Mouse (Mus musculus) thymus, postnatal 36 days (tissue): Measurements from ENCODE around the gene Tle2.

ENCODE experiments used
- DNase-seq, 2 experiments: peaks; one replicate each; pipeline ENCODE4 v3.0.0; 2022; ENCODE audit warnings: mixed read lengths in 2 of 2

Gene Tle2

DNA sequence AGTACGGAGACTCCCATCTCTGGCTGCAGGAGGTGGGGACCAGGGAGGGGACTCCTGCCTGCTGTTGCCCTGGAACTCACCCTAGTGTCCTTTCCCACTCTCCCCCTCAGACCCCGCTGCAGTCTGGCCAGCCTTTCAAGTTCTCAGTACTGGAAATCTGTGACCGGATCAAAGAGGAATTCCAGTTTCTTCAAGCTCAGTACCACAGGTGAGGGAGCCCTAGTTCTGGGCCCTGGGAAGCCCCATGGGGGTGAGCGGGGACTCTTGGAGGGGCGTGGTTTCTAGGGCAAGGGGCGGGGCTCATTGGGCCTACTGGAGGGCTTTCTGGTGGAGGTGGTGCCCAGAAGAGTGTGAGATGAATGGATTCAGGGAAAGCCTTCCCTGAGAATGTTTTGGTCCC lies 1.3 kb downstream of the Tle2 start:
- peak; percentile 56 to 64 for DNase-seq

DNA sequence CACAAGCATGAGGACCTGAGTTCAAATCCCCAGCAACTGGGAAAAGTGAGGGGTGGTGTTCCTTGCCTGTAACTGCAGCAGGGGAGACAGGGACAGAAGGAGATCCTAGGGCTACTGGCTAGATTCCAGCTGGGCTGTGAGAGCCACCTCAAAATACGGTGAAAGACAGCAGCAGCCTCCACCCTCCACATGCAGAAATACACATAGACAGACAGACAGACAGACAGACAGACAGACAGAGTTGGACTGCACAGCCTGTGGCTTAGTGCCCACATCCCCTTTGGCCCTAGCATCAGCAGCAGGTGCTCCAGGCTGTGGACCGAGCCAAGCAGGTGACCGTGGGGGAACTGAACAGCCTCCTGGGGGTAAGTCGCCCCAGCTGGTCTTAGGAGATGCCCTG lies 5.6 kb downstream of the Tle2 start:
- DNase-seq = no peak

DNA sequence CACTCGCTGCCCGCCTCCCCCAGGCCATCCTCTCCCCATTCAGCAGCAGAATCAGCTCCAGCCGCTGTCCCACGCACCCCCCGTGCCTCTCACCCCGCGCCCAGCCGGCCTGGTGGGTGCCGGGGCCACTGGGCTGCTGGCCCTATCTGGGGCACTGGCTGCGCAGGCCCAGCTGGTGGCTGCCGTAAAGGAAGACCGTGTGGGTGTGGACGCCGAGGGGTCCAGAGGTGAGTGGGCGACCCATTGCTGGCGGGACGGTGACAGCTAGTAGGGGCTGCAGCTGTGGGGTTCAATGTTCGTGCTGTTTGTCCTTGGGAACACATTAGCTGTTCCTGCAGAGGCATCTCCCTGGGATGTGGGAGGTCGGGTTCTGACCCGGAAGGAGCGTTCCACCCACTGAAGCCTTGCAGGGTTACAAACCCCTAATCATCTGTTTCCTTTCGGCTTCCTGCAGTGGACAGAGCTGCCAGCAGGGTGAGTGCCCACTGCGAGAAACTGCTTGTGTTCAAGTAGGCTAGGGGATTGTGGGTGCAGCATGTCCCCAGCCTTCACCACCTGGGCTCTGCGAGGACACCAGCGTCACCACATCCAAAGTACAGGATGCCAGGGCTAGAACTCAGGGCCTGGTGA lies 6.2 kb downstream of the Tle2 start:
- DNase-seq = peak in 1 of 2 experiments; percentile 19

DNA sequence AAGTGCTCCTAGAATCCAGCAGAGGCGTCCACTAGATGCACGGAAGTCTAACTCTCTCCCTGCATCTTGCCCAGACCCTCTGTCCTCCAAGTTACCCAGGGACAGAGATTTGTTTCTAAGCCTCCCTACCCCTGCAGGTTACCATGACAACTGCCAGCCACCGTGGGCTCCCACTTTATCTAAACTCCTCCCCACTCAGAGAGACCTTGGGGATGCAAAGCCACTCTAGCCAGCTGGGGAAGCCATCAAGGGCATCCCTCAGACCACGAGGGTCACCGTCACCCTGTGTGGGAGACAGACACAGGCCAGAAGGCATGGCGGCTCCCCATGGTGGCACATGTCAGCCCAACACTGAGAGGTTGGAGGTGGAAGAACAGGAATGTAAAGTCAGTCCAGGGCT lies 9.0 kb downstream of the Tle2 start:
- DNase-seq = peak in 1 of 2 experiments; percentile 4

DNA sequence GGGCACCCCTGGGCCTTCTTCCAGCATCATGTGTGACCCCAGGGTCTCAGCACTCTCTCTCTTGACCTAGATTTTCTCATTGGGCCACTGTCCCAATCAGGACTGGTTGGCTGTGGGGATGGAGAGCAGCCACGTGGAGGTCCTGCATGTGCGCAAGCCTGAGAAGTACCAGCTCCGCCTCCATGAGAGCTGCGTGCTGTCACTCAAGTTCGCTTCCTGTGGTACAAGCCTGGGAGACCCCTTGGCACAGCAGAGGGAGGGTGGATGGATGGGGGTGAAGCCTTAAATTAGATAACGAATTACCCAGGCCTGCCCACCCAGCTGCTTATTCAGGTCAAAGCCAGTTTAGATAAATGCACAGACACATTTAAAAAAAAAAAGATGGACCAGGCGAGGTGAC lies 14.4 kb downstream of the Tle2 start:
- no peak for DNase-seq

DNA sequence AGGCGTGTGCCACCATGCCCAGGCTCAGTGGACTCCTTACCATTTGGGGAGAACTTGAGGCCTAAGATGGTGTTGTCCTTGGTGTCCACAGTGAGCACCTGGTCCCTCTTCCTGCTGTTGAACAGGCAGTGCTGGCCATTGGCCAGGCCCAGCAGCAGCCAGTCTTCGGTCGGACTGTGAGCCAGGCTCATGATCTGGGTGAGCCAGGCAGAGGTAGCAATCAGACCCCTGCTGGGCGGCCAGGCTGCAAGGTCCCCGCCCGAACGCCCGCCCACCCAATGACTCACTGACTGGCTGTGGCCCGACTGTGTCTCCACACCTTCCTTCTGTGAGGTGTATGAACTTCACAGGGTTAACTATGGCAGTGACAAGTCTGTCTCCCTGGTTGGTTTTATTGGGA lies 17.5 kb downstream of the Tle2 start:
- DNase-seq = no peak

DNA sequence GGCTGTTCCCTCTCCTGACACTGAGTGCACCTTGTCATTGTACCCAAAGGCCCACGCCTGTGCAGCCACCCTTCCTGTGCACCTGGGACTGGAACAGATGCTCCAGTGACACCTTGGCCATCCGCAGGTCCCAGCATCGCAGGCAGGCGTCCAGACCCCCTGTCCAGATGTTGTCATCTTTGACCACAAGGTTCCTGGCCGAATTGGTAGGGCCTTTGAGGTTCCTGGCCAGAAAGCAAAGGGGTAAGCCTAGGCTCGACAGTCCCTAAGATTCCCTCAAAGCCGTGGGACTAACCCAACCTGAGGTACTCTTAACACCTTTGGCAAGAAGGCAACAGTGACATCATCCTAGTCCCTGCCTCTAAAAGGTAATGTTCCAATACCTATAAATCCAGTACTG lies 18.3 kb downstream of the Tle2 start:
- DNase-seq = no peak

DNA sequence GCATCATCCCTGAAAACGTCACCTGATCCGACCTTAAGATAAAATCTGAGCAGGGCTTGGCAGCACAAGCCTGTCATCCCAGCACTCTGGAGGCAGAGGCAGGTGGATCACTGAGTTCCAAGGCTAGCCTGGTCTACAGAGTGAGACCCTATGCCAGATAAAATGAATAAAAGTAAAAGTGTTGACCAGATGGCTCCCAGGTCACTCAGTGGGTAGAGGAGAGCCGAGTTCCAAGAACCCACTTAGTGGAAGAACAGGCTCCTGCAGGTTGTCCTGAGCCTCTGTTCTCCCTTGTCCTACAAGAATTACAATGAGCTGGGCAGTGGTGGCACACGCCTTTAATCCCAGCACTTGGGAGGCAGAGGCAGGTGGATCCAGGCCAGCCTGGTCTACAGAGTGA lies 18.9 kb downstream of the Tle2 start:
- DNase-seq = no peak

DNA sequence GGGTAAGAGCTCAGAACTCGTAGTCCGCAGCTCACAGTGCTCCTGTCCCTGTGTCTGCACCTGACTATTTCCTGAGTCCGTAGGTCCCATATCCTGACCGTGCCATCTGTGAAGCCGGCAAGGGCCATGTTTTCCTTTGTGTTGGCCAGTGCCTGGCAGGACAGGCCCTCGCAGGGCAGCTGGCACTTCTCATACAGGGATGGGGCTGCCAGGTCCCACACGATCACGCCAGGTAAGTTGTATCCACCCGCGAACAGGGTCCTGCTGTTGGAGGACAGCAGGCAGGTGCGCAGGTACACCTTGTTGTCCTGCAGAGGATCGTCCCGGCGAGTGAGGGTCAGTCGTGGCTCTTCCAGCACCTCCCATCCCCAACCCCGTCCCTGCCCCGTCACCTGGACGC lies 19.6 kb downstream of the Tle2 start:
- no peak for DNase-seq

DNA sequence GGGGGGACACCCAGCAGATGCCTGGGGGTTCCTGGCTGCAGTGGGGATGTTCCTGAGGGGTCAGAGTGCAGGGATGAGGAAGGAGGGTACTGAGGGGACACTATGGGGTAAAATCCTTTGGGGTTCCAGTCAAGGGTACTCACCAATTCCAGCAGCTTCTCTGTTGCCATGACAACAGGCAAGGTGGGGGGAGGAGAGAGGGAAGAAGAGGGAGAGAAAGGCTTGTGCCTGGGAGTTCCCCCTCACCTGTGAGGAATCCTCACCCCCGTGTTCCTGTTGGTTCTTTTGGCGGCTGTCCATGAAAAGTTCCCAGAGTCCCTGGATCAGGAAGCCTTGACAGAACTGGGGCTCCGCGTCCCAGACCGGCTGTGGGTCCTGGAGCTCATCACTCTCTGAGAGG lies 21.2 kb downstream of the Tle2 start:
- no peak for DNase-seq

DNA sequence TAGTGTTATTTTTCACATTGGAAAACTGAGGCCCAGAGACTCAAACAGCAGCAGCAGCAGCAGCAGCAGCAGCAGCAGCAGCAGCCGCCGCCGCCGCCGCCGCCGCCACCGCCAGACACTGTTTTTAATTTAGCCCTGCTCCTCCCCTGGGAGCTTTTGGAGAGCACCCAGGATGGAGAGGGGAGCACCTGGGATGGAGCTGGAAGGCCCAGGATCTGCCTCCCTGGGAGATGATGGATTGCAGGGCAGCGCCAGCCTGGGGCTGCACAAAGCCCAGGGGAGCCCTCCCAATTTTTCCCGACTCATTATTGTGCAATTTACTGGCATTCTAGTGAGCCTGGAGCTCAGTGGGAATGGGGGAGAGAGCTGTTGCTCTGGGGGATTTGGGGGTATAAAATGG lies 22.2 kb downstream of the Tle2 start:
- DNase-seq = no peak

DNA sequence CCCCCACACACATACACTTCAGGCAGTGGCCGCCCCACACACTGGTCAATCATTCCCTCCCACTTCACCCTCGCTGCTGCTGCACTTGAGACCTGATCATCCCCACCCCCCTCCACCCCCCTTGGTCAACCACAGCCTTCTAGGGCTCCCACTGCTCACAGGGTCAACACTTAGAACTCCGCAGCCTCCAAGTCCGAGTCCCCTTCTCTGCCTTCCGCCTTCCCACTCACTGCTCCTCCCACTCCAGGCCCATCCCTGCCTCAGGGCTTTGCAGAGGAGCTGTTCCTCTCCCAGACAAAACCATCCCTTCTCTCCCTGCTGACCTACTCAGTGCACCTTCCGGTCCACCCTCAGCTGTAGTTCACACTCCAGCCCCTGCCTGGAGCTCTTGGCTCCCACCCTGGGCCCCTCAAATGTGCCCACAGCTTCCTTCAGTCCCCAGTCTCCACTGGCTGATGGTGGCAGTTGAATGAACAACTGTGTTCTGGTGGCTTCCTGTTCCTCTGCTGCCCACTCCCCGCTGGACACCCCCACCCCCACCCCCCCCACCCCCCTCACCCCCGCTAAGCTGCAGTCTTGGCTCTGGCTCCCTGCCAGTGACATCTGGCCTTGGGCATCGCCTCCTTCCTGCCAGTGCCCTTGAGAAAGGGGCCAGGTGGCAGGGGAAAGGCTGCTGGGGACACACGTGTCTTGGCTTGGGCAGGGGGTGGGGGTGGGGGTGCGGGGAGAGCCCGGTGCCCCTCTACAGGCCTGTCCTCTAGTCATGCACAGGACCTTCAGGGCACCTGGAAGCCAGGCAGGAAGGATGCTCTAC lies 23.0 kb downstream of the Tle2 start:
- DNase-seq = peak; percentile 43 to 75

DNA sequence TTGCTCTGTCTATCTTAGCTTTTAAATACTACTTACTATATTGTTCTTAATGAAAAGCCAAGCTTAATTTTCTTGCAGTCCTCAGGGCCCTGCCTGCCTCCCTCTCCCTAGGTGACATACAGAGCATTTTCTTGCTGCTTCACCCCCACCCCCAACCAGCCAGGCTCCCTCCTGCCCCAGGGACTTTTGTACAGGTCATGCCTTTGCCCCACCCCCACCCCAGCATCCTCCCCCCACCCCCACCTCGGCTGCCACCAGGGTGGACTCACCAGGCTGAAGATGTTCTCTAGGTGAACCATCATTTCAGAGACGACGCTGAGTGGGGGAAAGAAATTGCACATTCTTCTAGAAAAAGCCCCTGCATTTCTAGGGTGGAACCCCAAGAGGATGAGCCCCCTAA lies 24.0 kb downstream of the Tle2 start:
- DNase-seq = no peak

DNA sequence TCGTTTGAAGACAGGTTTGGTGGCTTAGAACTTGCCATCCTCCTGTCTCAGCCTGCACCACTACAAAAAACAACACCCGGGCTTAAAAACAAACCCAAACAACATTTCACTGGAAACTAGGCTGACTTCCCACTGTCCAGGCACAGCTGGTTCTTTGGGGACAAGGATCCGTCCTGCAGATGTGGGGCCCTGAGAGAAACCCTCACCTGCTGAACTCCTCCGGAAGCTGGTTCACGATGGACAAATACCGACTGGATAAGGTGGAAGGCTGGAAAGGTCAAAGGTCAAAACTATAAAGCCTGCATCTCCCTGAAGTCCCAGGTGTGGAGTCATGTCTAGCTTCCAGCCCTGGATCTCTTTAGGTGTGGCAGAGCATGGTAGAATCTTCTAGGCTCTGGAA lies 24.5 kb downstream of the Tle2 start:
- no peak for DNase-seq

DNA sequence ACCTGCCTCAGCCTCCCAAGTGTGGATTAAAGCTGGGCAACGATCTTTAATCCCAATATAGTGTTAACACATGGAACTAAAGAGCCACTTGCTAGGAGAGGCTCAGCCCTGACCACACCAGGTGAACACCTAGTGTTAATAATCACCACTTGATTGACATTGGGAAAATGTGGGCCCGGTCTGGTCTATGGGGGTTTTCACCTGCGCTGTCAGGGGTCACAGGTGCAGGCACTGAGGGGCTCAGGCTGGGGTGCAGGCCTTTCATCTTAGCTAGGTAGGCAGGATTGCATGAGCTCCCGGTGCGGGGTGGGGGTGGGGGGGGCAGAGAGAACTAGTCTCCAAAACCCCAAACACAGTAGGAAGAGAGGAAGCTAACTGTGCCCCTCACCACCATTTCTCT lies 25.3 kb downstream of the Tle2 start:
- peak; percentile 26 to 54 for DNase-seq

DNA sequence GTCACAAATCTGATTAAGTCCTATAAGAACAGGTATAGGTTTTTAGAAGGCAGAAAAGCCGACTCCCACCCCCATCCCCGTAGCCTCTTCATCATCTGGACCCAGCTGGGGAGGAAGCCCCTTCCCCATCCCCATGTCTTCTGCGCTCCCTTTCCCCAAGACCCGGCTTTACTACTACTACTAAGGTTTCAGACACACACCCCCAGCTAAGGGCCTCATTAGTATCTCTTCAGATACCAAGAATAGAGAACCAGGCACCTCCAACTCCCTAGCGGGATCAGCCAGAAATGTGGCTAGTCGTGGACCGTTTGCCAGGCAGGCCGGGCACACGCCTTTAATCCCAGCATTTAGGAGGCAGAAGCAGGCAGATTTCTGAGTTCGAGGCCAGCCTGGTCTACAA lies 25.7 kb downstream of the Tle2 start:
- DNase-seq = no peak

DNA sequence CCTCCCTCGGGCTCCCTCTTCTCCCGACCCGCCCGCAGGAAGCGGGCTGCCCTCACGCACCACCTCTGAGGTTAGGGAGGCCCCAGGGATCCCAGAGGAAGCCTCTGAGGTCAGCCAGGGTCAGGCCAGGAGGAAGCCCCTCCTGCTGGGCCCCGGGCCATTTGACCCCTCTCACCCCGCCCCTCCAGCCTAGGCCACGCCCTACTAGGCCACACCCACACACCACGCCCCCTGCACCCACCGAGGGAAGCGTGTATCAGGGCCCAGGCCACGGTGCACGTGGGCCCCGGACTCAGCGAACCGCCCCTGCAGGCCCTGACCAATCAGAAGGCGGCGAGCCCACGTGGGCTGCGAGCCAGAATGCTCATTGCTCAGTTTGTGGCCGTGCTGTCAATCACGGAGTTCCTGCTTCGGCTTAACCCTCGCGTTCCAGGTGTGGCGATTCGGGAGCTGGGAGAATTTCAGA lies 26.4 kb downstream of the Tle2 start, which contains the start of gene Tle6:
Tle6 (minus strand) TSS at position 336 of the 466 bp plus-strand sequence.
- DNase-seq = peak; percentile 95 to 96

DNA sequence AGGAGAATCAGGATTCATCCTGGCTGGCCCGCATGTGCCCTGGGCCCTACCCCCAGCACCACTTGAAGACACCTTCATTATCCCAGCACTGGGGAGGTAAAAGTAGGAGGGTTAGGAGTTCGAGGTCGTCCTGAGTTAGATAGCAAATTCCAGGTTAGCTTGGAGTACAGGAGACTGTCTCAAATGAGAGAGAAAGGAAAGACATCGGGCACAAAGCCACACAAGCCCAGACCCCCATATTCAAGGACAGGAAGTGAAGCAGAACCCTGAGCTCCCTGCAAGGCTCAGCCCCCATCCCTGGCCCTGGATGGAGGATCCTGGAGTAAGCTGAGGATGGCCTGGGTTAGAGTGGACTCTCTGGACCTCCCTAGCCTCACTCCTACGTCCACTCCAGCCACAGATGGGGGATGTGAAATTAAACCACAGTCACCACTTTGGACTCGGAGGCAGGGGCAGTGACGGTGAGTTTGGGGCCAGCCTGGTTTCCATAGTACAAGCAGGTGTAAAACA lies 27.1 kb downstream of the Tle2 start:
- DNase-seq = no peak

DNA sequence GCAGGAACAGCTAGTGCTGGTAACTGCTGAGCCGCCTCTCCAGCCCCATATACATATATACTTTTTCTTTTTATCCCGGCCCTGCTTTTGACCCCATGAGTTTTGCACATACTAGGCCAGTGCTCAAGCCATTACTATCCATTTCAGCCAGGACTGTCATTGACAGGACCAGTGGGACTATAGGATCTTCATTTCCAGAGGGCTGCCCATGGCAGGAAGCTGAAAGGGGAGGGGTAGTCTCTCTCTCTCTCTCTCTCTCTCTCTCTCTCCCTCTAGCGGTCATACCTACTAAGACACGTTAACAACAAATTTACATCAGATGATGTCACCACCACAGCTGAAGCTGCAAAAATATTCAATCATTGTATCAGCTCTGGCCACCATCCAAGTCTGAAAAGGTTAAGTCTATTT lies 28.4 kb downstream of the Tle2 start:
- peak; percentile 53 to 55 for DNase-seq

DNA sequence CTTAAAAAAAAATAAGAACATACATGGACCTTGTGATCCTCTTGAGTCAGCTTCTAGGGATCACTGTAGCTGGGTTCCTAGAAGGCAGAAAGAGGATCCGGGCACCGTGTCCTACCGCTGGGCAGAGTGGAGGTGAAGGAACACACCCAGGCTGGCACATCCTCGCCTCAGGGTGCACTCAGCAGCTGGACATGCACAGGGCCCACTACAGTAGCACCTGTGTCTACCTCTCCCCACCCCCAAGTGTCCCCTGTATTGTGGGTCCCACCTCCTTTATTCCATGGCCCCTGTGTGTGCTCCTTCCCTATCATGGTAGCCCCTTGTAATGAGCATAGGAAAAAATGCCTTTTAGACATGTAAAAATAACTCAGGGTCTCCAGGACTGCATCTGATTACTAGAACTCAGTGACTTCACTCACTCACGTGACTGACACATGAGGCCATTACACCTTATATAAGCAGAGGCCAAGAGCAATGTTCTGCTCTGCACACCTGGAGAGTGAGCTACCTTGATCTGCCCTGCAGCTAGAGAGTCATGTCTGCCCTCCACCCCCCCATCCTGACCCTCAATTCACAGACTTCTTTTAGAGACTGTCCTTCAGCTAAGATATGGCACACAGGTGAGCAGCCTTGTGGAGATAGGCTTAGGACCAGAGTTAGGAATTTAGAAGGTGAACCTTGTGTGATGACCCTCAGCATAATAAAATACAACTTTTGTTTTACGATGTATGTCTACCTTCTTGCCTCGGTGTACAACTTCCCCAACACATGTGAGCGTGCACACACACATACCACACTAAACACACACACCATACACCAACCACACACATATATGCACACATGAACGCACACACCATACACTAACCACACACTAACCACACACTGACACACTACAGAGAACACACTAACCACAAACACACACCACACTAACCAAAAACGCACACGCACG lies 29.9 kb downstream of the Tle2 start:
- no peak for DNase-seq

DNA sequence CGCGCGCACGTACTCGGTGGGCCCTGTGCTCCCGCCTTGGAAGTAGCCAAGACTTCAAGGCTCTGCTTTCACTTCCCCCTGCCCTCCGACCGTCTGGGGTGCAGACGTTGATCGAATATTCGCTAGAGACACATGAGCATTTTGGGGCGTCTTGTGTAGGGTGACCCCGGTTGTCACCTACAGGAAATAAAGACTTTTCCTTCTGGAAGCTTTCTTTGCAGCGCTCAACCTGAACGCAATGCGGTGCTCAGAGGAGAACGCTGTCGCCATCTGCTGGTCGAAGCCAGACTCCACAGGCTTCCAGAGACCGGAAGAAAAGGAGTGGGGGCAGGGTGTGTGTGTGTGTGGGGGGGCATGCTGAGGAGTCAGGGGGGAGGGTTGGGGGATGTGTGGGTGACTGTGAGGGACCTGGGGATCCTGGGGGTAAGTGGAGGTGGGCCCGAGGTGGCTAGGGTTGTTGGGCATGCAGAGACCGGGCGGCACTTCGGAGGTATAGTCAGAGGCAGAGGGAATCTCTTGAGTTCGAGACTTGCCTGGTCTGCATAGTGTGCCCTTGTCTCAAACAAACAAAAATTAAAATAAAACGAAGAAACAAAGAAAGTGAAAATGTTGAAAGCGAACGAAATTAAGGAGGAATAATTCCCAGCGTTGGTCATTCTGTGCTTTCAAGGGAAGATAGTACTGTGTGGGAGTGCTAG lies 30.8 kb downstream of the Tle2 start:
- DNase-seq = peak; percentile 86 to 88

DNA sequence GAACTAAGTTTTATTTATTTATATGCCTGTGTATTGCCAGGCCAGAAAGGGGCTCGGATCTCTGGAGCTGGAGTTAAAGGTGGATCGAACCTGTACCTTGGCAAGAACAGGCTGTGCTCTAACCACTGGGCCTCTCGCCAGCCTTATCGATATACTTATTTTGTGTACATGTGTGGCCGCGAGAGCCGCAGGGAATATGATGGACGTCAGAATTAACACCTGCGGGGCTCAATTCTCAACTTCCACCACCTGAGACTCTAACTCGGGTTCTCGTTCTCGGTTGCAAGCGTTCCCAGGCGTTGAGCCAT lies 31.3 kb downstream of the Tle2 start:
- no peak for DNase-seq
